Mouse (Mus musculus): ENCODE measurements around the gene Camkv.

- TF ChIP-seq CTCF (IDR thresholded peaks at IDR 0.05; ENCODE audit: extremely low read depth, insufficient read depth, insufficient read length, insufficient replicate concordance) (no peak), POLR2A (IDR thresholded peaks at IDR 0.05; ENCODE audit: low read depth, low read length) (no peak)
Measured at GRCm38 (mm10) chr9:107906967-107907800, 28.3 kb upstream of the Camkv start.
